Mouse (Mus musculus): ENCODE measurements at regions not wholly inside any gene's neighbourhood (a gene's known extent, or its start where the extent isn't known, plus 50 kb on each side); places are given as distances from the start of the nearest gene placed in this dataset.
"Not testable (repeated sequence)": the region's sequence is repeated elsewhere in the genome, so short reads cannot be mapped to it uniquely, and the experiment has no call there.

- DNase-seq = not testable (repeated sequence)
These were observed 639.1 kb upstream of the Rorb start for GRCm38 (mm10) chr19:19750069-19750599.

GRCm38 (mm10) chr19:19747821-19748488, 637.0 kb upstream of the Rorb start:
- no peak for DNase-seq

GRCm38 (mm10) chr19:19719939-19720338, 608.9 kb upstream of the Rorb start:
- DNase-seq = no peak
